Mouse (Mus musculus) B cell, adult 2 months (primary cell): ENCODE data around the gene Maml2.
A peak's percentile ranks its signal among the peaks of the same experiment; 100 is the strongest.

Experiments
- DNase-seq, 2 experiments: peaks; one replicate each; pipeline ENCODE4 v3.0.0; 2022

Maml2 gene

DNA sequence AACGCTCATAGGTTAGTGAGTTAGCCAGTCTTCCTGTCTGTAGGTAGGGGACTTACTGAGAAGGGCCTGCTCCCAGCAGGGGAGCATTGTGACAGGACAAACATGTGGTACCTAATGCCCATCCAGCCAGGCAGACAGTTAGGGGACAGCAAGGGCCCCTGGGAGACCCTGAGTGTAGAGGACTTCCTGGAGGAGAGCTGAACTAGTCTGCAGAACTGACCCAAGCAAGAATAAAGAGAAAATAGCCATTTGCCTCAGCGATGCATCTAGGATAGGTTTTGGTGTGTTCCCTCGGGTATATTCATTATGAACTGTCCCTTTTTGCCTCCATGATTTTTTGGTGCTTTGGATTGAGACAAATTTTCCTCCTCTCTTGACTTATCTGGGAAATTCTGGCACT, 199.3 kb downstream of the Maml2 start:
- no peak for DNase-seq

GRCm38 (mm10) chr9:13497690-13498333, 200.1 kb downstream of the Maml2 start:
- no peak for DNase-seq

- no peak for DNase-seq
These were observed 202.3 kb downstream of the Maml2 start for GRCm38 (mm10) chr9:13500045-13500444.

- no peak for DNase-seq
These were observed 207.3 kb downstream of the Maml2 start for GRCm38 (mm10) chr9:13505024-13505423.

- DNase-seq: no peak
These were observed 209.4 kb downstream of the Maml2 start for GRCm38 (mm10) chr9:13506956-13507821.

GRCm38 (mm10) chr9:13507822-13508188, 210.0 kb downstream of the Maml2 start:
- no peak for DNase-seq

- DNase-seq: peak; percentile 50 to 54
These were observed 212.0 kb downstream of the Maml2 start for GRCm38 (mm10) chr9:13509751-13510150.

DNA sequence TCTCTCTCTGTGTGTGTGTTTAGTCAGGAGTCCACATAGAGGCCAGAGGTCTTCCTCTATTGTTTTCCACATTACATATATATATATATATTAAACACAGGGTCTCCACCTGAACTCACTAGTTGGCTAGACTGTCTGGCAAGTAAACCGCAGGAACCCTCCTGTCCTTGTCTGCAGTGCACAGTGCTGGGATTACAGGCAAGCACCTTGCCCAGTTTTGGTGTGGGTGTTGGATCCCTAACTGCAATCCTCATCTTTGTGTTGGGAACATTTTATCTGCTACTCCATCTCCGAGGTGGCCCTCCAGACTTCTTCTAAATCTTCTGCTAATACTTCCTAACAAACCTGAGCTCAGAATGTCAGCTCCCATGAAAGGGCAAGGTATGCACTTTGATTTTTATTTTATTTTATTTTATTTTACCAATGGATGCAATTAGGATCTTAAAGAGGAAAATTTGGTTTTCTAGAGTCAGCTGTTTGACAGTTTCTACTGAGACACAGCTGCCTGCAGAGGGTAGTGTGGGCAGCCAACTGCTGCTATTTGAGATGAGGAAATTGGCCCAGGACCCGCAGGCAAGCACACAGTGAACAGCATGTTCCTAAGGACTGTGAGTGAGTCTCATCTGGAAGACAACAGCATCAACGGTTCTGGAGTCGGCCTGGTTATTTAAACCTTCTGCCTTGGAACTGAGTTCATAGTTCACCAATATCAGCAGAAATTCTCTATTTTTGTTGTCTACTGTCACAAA, 213.0 kb downstream of the Maml2 start:
- DNase-seq: peak; percentile 34 to 37

DNA sequence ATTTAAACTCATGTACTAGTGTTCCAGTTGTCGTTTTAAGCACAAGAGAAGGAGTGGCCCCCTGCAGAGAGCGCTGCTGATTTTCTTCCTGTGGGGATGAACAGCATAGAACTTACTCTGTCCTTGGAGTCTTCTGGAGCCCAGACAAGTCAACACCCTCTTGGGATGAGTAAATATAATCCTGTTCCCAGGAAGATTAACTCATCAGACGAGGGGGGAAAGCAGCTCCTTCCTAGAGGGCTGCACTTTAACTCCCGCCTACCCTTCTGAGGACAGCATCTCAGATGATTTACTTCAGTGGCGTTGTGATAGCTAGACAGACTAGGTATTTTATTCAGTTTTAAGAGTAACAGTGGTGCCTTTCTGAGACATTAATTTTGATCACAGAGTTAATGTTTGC, 215.4 kb downstream of the Maml2 start:
- no peak for DNase-seq

DNA sequence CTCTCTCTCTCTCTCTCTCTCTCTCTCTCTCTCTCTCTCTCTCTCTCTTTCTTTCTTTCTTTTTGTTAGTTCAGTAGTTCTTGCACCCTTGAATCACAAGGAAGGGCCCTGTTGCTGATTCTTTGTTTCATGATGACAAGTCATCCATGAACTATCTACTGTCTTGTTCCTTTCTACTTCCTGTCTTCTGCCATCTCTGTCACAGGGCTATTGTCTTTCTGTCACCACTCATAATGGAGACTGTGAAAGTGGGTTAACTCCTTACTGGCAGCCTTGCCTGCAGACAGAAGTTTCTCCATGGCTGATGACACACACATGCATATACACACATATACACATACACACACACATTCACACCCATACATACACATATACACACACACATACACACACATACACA, 216.7 kb downstream of the Maml2 start:
- DNase-seq: no peak

- no peak for DNase-seq
These were observed 218.2 kb downstream of the Maml2 start for GRCm38 (mm10) chr9:13515976-13516375.

GRCm38 (mm10) chr9:13518031-13518430, 220.3 kb downstream of the Maml2 start:
- no peak for DNase-seq

GRCm38 (mm10) chr9:13518441-13518971, 220.7 kb downstream of the Maml2 start:
- no peak for DNase-seq

- no peak for DNase-seq
These were observed 224.5 kb downstream of the Maml2 start for GRCm38 (mm10) chr9:13522061-13522820.

- no peak for DNase-seq
These were observed 225.3 kb downstream of the Maml2 start for GRCm38 (mm10) chr9:13523046-13523445.

DNA sequence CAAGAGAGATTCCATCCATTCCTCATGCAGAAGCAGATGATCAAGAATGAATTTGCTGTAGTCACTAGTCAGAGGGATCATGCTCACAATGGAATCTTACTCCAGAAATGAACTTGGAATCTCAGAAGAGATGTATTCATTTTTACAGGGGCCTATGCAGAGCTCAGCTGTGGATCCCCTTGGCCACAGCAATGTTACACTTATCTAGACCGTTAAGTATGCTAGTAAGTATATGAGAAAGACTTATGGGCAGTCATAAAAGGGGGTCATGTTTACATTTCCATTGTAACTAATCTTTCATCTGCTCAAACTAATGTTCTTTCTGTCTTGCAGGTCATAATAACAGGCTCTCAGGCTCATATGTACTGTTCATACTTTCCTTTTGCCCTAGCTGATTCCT, 227.3 kb downstream of the Maml2 start:
- DNase-seq: no peak

DNA sequence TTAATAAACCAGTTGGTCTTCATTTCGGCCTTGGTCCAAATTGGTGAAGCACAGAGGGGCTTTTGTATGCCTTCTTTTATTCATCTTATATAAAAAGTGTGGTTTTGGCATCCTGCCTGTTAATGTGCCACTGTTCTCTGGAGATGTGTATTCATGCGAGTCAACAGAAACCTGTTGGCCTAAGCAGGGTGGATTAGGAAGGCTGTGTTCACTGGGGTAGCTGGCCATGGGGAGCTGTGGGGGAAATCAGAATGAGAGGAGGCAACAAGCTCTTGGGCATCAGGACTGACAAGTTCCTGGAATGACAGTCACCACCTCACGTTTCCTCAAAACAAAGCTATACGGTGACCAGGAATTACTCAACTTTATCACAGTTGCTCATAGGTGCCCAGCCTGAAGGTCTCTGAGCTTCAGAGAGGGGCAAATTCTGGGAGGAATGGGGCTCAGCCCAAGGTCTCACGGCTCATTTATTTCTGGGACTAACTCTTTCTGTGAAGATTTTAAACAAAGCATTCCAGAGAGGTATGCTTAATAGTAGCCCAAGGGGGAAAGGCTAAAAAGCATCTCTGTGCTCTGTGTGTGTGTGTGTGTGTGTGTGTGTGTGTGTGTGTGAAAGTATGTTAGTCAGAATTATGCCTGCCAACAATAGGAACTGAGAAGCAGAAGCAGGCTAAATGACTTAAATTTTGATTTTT, 228.0 kb downstream of the Maml2 start:
- no peak for DNase-seq

GRCm38 (mm10) chr9:13530575-13530974, 232.8 kb downstream of the Maml2 start:
- DNase-seq: no peak

DNA sequence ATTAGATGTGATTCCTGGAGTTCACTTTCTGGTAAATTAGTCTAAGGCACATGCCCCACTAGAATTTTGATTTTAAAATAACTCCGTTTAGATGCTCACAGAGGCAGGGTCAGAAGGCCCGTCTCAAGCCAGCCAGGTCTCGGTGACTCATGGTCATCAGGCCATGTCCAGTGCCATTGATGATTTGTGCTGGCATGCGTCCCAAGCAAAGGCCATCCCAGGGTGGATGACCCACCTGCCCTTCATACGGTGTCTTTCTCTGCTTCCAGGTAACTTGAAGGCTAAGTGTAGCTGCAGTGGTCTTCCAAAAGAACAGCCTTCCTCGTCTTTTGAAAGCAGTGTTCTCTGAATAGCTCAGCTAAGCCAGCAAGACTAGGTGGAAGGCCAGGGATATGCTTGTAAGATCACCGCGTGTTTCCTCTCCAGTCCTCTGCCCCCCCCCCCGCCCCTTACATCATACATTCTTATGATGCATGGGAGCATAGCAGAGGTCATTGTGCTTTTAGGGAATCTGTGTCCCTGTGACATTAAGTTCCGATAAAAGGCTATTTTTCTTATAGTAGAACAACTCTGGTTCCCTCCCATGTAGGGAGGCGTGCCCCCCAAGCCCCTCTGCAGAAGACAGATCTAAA, 235.4 kb downstream of the Maml2 start:
- no peak for DNase-seq

- no peak for DNase-seq
These were observed 238.0 kb downstream of the Maml2 start for GRCm38 (mm10) chr9:13535803-13536202.
